8 mouse cellular contexts compared by ENCODE assay signal in genomic region chr6:114282469-114283277, GRCm38 (mm10). TPM values are rescaled to one million over a fixed set of nuclear protein-coding genes. Genes with fewer than 3 reads are reported as not detected.
DNase-seq lines count a peak whose midpoint lies in the region; ATAC-seq lines count a peak whose summit lies in the region.

Slc6a1 (plus strand) TSS chr6:114282635.

- H3K9ac ChIP-seq in embryonic facial prominence, embryonic 15.5 days, result no peak within 1 kb of the TSS
- H3K9ac ChIP-seq in hindbrain, embryonic 16.5 days (ENCODE audit: low read depth, low read length), result peak within 1 kb of the TSS; percentile 89

- peak within 1 kb of the TSS; percentile 22 for H3K4me3 ChIP-seq in embryonic facial prominence, embryonic 15.5 days (replicated peaks)
- H3K4me3 ChIP-seq in hindbrain, embryonic 16.5 days (ENCODE audit: low read length), result peak within 1 kb of the TSS; percentile 75

- DNase-seq in CD4-positive helper T cell, adult 2 months (ENCODE audit: low read depth, low spot score), result peak; percentile 9
- DNase-seq in adrenal gland, adult 2 months, result peak; percentile 52
- DNase-seq in left cerebral cortex, adult 18-20 months (ENCODE audit: low spot score in 2 of 2), result peak; percentile 59 to 63
- peak; percentile 46 for DNase-seq in lung, postnatal 14 days
- DNase-seq in right cerebral cortex, adult 18-20 months, result peak; percentile 77

- peaks cover 76% of the 10 kb centered on the region for H3K27me3 ChIP-seq in embryonic facial prominence, embryonic 15.5 days
- no peaks in the 10 kb centered on the region for H3K27me3 ChIP-seq in hindbrain, embryonic 16.5 days (replicated peaks; ENCODE audit: control insufficient read depth, insufficient read depth, low read length)

- no peak within 1 kb of the TSS for H3K27ac ChIP-seq in embryonic facial prominence, embryonic 15.5 days (replicated peaks)
- H3K27ac ChIP-seq in hindbrain, embryonic 16.5 days (ENCODE audit: low read depth, low read length), result peak within 1 kb of the TSS; percentile 84

- H3K9me3 ChIP-seq in embryonic facial prominence, embryonic 15.5 days (replicated peaks), result no peaks in the 10 kb centered on the region
- no peaks in the 10 kb centered on the region for H3K9me3 ChIP-seq in hindbrain, embryonic 16.5 days (ENCODE audit: control insufficient read depth, low read length)

- ATAC-seq in embryonic facial prominence, embryonic 15.5 days (ENCODE audit: insufficient number of reproducible peaks, low FRiP score, low TSS enrichment, low read depth), result peak; percentile 82
- peak; percentile 94 for ATAC-seq in hindbrain, embryonic 16.5 days
- no peak for ATAC-seq in CD4-positive, CD25-positive, alpha-beta regulatory T cell, adult 4 months

- no peaks in the 10 kb centered on the region for H3K36me3 ChIP-seq in embryonic facial prominence, embryonic 15.5 days
- no peaks in the 10 kb centered on the region for H3K36me3 ChIP-seq in hindbrain, embryonic 16.5 days (ENCODE audit: control insufficient read depth, insufficient read depth, low read length)

- H3K4me2 ChIP-seq in embryonic facial prominence, embryonic 15.5 days (replicated peaks), result peak within 1 kb of the TSS; percentile 43
- H3K4me2 ChIP-seq in hindbrain, embryonic 16.5 days (ENCODE audit: low read length), result peak within 1 kb of the TSS; percentile 56

- H3K4me1 ChIP-seq in embryonic facial prominence, embryonic 15.5 days, result peaks cover 7% of the 10 kb centered on the region
- peaks cover 36% of the 10 kb centered on the region for H3K4me1 ChIP-seq in hindbrain, embryonic 16.5 days (ENCODE audit: control insufficient read depth, insufficient read depth, low read depth, low read length)

- WGBS in embryonic facial prominence, embryonic 15.5 days, result under 1% methylated on average over 51 of the region's 51 CpGs
- WGBS in hindbrain, embryonic 16.5 days, result 1% methylated on average over 39 of the region's 51 CpGs

RNA-seq across cellular contexts. Expression of gene Slc6a1, which starts in this region (rescaled TPM):
- not detected for total RNA-seq in adrenal gland, adult 2 months (2021)
- not detected in 2 replicates for polyA plus RNA-seq in adrenal gland, adult 2 months (2012; rRNA removed)
- polyA plus RNA-seq in embryonic facial prominence, embryonic 15.5 days (2015; fragmentation: Nextera tagmentation; extraction: Ambion mirVana), result 0.32 and 0.64 TPM in 2 replicates
- 166 and 172 TPM in 2 replicates for polyA plus RNA-seq in hindbrain, embryonic 16.5 days (2015; fragmentation: Nextera tagmentation; extraction: Ambion mirVana)
- 100 to 1,000 TPM; 288 to 289 TPM for total RNA-seq in left cerebral cortex, adult 18-20 months (2021)
- polyA plus RNA-seq in CD4-positive, CD25-positive, alpha-beta regulatory T cell, adult 4 months (2017; shearing (Covaris generic)), result under 1 TPM in 1 of 2 experiments, not detected in 1; 0.12 TPM

Comparison
In these comparisons a context has a peak if more than half of its experiments do, and no peak if none do; other contexts are left out.
1. RNA of gene Slc6a1 (total RNA-seq): 288 to 289 TPM in left cerebral cortex, adult 18-20 months; not detected in adrenal gland, adult 2 months; every median in the first group is over 100 times any median in the second.
2. RNA of gene Slc6a1 (polyA plus RNA-seq): 166 to 172 TPM in hindbrain, embryonic 16.5 days; 0.32 to 0.64 TPM in embryonic facial prominence, embryonic 15.5 days, 0.12 TPM in CD4-positive, CD25-positive, alpha-beta regulatory T cell, adult 4 months and not detected in adrenal gland, adult 2 months; every median in the first group is over 100 times any median in the second.
3. Peak in DNase-seq in adrenal gland, adult 2 months; RNA of the gene not detected or under 1 TPM.
4. Peak in ATAC-seq, H3K4me3 ChIP-seq and H3K4me2 ChIP-seq in embryonic facial prominence, embryonic 15.5 days; RNA of the gene not detected or under 1 TPM.
5. DNase-seq: peak in every context shown above with its lines; median percentile 77 in right cerebral cortex, adult 18-20 months; 61 in left cerebral cortex, adult 18-20 months; 52 in adrenal gland, adult 2 months; 46 in lung, postnatal 14 days; 9 in CD4-positive helper T cell, adult 2 months.